Mouse (Mus musculus): ENCODE measurements around the gene Epha6. TPM values are rescaled to one million over a fixed set of nuclear protein-coding genes. Genes with fewer than 3 reads are reported as not detected.

Epha6 gene
- polyA plus RNA-seq, 1 experiment from 2014 or later: 2.2 TPM

- no peaks in the 10 kb centered on the region for H3K27me3 ChIP-seq (ENCODE audit: control insufficient read depth, insufficient read depth, low read length)
- H3K9ac ChIP-seq (ENCODE audit: low read depth, low read length): no peak overlapping the region
- no peak overlapping the region for H3K4me3 ChIP-seq (ENCODE audit: low read depth, low read length)
- H3K4me2 ChIP-seq (replicated peaks; ENCODE audit: low read depth, low read length): no peak overlapping the region
- no peaks in the 10 kb centered on the region for H3K4me1 ChIP-seq (replicated peaks; ENCODE audit: control insufficient read depth, insufficient read depth, low read length)
- H3K27ac ChIP-seq (ENCODE audit: low read depth, low read length): no peak overlapping the region
- no peaks in the 10 kb centered on the region for H3K9me3 ChIP-seq (ENCODE audit: control insufficient read depth, low read length)
- 90% methylated on average over 3 of the region's 3 CpGs for WGBS
- no peak for ATAC-seq (ENCODE audit: low FRiP score)
- no peaks in the 10 kb centered on the region for H3K36me3 ChIP-seq (ENCODE audit: control insufficient read depth, insufficient read depth, low read length)
- no peak for DNase-seq (ENCODE audit: low spot score)
Observed at GRCm38 (mm10) chr16:60102210-60102609, 503.1 kb downstream of the Epha6 start.

- 83% methylated on average over 1 of the region's 1 CpGs for WGBS
Observed at GRCm38 (mm10) chr16:60095333-60095732, 510.0 kb downstream of the Epha6 start.

GRCm38 (mm10) chr16:60086976-60087375 is 518.4 kb downstream of the Epha6 start:
- Histone ChIP-seq H3K27ac (ENCODE audit: low read depth, low read length) (no peak overlapping the region), H3K9me3 (ENCODE audit: control insufficient read depth, low read length) (no peaks in the 10 kb centered on the region), H3K27me3 (ENCODE audit: control insufficient read depth, insufficient read depth, low read length) (no peaks in the 10 kb centered on the region), H3K4me1 (replicated peaks; ENCODE audit: control insufficient read depth, insufficient read depth, low read length) (no peaks in the 10 kb centered on the region), H3K4me3 (ENCODE audit: low read depth, low read length) (no peak overlapping the region), H3K9ac (ENCODE audit: low read depth, low read length) (no peak overlapping the region), H3K36me3 (ENCODE audit: control insufficient read depth, insufficient read depth, low read length) (no peaks in the 10 kb centered on the region), H3K4me2 (replicated peaks; ENCODE audit: low read depth, low read length) (no peak overlapping the region)
- DNase-seq (ENCODE audit: low spot score): no peak
- no peak for ATAC-seq (ENCODE audit: low FRiP score)
- 91% methylated on average over 3 of the region's 3 CpGs for WGBS

More at GRCm38 (mm10) chr16:60095333-60095732, 510.0 kb downstream of the Epha6 start:
- DNase-seq (ENCODE audit: low spot score) (no peak), ATAC-seq (ENCODE audit: low FRiP score) (no peak)
- Histone ChIP-seq H3K27me3 (ENCODE audit: control insufficient read depth, insufficient read depth, low read length) (no peaks in the 10 kb centered on the region), H3K9me3 (ENCODE audit: control insufficient read depth, low read length) (no peaks in the 10 kb centered on the region), H3K36me3 (ENCODE audit: control insufficient read depth, insufficient read depth, low read length) (no peaks in the 10 kb centered on the region), H3K4me3 (ENCODE audit: low read depth, low read length) (no peak overlapping the region), H3K4me1 (replicated peaks; ENCODE audit: control insufficient read depth, insufficient read depth, low read length) (no peaks in the 10 kb centered on the region), H3K27ac (ENCODE audit: low read depth, low read length) (no peak overlapping the region), H3K9ac (ENCODE audit: low read depth, low read length) (no peak overlapping the region), H3K4me2 (replicated peaks; ENCODE audit: low read depth, low read length) (no peak overlapping the region)

GRCm38 (mm10) chr16:60070457-60071112 is 534.7 kb downstream of the Epha6 start:
- ATAC-seq (ENCODE audit: low FRiP score) (no peak), DNase-seq (ENCODE audit: low spot score) (no peak)
- no peaks in the 10 kb centered on the region for H3K9me3 ChIP-seq (ENCODE audit: control insufficient read depth, low read length)
- H3K4me2 ChIP-seq (replicated peaks; ENCODE audit: low read depth, low read length): no peak overlapping the region
- 89% methylated on average over 10 of the region's 10 CpGs for WGBS
- no peaks in the 10 kb centered on the region for H3K27me3 ChIP-seq (ENCODE audit: control insufficient read depth, insufficient read depth, low read length)
- no peak overlapping the region for H3K9ac ChIP-seq (ENCODE audit: low read depth, low read length)
- H3K4me1 ChIP-seq (replicated peaks; ENCODE audit: control insufficient read depth, insufficient read depth, low read length): no peaks in the 10 kb centered on the region
- no peak overlapping the region for H3K4me3 ChIP-seq (ENCODE audit: low read depth, low read length)
- no peaks in the 10 kb centered on the region for H3K36me3 ChIP-seq (ENCODE audit: control insufficient read depth, insufficient read depth, low read length)
- no peak overlapping the region for H3K27ac ChIP-seq (ENCODE audit: low read depth, low read length)

GRCm38 (mm10) chr16:60043809-60044208 is 561.5 kb downstream of the Epha6 start:
- Histone ChIP-seq H3K27me3 (ENCODE audit: control insufficient read depth, insufficient read depth, low read length) (no peaks in the 10 kb centered on the region), H3K9me3 (ENCODE audit: control insufficient read depth, low read length) (no peaks in the 10 kb centered on the region), H3K9ac (ENCODE audit: low read depth, low read length) (no peak overlapping the region), H3K36me3 (ENCODE audit: control insufficient read depth, insufficient read depth, low read length) (no peaks in the 10 kb centered on the region), H3K4me3 (ENCODE audit: low read depth, low read length) (no peak overlapping the region), H3K4me2 (replicated peaks; ENCODE audit: low read depth, low read length) (no peak overlapping the region), H3K27ac (ENCODE audit: low read depth, low read length) (no peak overlapping the region), H3K4me1 (replicated peaks; ENCODE audit: control insufficient read depth, insufficient read depth, low read length) (no peaks in the 10 kb centered on the region)
- no peak for DNase-seq (ENCODE audit: low spot score)
- WGBS: 84% methylated on average over 1 of the region's 1 CpGs
- ATAC-seq (ENCODE audit: low FRiP score): no peak

GRCm38 (mm10) chr16:60028381-60028780 is 577.0 kb downstream of the Epha6 start:
- WGBS: 70% methylated on average over 1 of the region's 1 CpGs
- no peaks in the 10 kb centered on the region for H3K9me3 ChIP-seq (ENCODE audit: control insufficient read depth, low read length)
- H3K4me3 ChIP-seq (ENCODE audit: low read depth, low read length): no peak overlapping the region
- H3K36me3 ChIP-seq (ENCODE audit: control insufficient read depth, insufficient read depth, low read length): no peaks in the 10 kb centered on the region
- no peaks in the 10 kb centered on the region for H3K27me3 ChIP-seq (ENCODE audit: control insufficient read depth, insufficient read depth, low read length)
- DNase-seq (ENCODE audit: low spot score) (no peak), ATAC-seq (ENCODE audit: low FRiP score) (no peak)
- H3K4me2 ChIP-seq (replicated peaks; ENCODE audit: low read depth, low read length): no peak overlapping the region
- no peak overlapping the region for H3K9ac ChIP-seq (ENCODE audit: low read depth, low read length)
- H3K4me1 ChIP-seq (replicated peaks; ENCODE audit: control insufficient read depth, insufficient read depth, low read length): no peaks in the 10 kb centered on the region
- H3K27ac ChIP-seq (ENCODE audit: low read depth, low read length): no peak overlapping the region

- Histone ChIP-seq H3K9ac (ENCODE audit: low read depth, low read length) (no peak overlapping the region), H3K27ac (ENCODE audit: low read depth, low read length) (no peak overlapping the region), H3K9me3 (ENCODE audit: control insufficient read depth, low read length) (no peaks in the 10 kb centered on the region), H3K4me3 (ENCODE audit: low read depth, low read length) (no peak overlapping the region), H3K36me3 (ENCODE audit: control insufficient read depth, insufficient read depth, low read length) (no peaks in the 10 kb centered on the region), H3K4me2 (replicated peaks; ENCODE audit: low read depth, low read length) (no peak overlapping the region), H3K4me1 (replicated peaks; ENCODE audit: control insufficient read depth, insufficient read depth, low read length) (no peaks in the 10 kb centered on the region), H3K27me3 (ENCODE audit: control insufficient read depth, insufficient read depth, low read length) (no peaks in the 10 kb centered on the region)
- DNase-seq (ENCODE audit: low spot score): no peak
- ATAC-seq (ENCODE audit: low FRiP score): 0 out of 2 replicates have a peak, but pooled peaks have one; percentile 33
- WGBS: 85% methylated on average over 2 of the region's 2 CpGs
Observed at GRCm38 (mm10) chr16:60006857-60007568, 598.3 kb downstream of the Epha6 start.

- Histone ChIP-seq H3K9ac (ENCODE audit: low read depth, low read length) (no peak overlapping the region), H3K4me3 (ENCODE audit: low read depth, low read length) (no peak overlapping the region), H3K4me2 (replicated peaks; ENCODE audit: low read depth, low read length) (no peak overlapping the region), H3K36me3 (ENCODE audit: control insufficient read depth, insufficient read depth, low read length) (no peaks in the 10 kb centered on the region), H3K9me3 (ENCODE audit: control insufficient read depth, low read length) (no peaks in the 10 kb centered on the region), H3K4me1 (replicated peaks; ENCODE audit: control insufficient read depth, insufficient read depth, low read length) (no peaks in the 10 kb centered on the region), H3K27me3 (ENCODE audit: control insufficient read depth, insufficient read depth, low read length) (no peaks in the 10 kb centered on the region), H3K27ac (ENCODE audit: low read depth, low read length) (no peak overlapping the region)
- ATAC-seq (ENCODE audit: low FRiP score) (no peak), DNase-seq (ENCODE audit: low spot score) (no peak)
- 75% methylated on average over 4 of the region's 4 CpGs for WGBS
Observed at GRCm38 (mm10) chr16:59969816-59970215, 635.5 kb downstream of the Epha6 start.

GRCm38 (mm10) chr16:59955731-59956130 is 649.6 kb downstream of the Epha6 start:
- ATAC-seq (ENCODE audit: low FRiP score) (no peak), DNase-seq (ENCODE audit: low spot score) (no peak)
- H3K36me3 ChIP-seq (ENCODE audit: control insufficient read depth, insufficient read depth, low read length): no peaks in the 10 kb centered on the region
- H3K4me2 ChIP-seq (replicated peaks; ENCODE audit: low read depth, low read length): no peak overlapping the region
- no peaks in the 10 kb centered on the region for H3K9me3 ChIP-seq (ENCODE audit: control insufficient read depth, low read length)
- WGBS: 91% methylated on average over 2 of the region's 2 CpGs
- no peak overlapping the region for H3K27ac ChIP-seq (ENCODE audit: low read depth, low read length)
- H3K27me3 ChIP-seq (ENCODE audit: control insufficient read depth, insufficient read depth, low read length): no peaks in the 10 kb centered on the region
- no peak overlapping the region for H3K9ac ChIP-seq (ENCODE audit: low read depth, low read length)
- no peaks in the 10 kb centered on the region for H3K4me1 ChIP-seq (replicated peaks; ENCODE audit: control insufficient read depth, insufficient read depth, low read length)
- no peak overlapping the region for H3K4me3 ChIP-seq (ENCODE audit: low read depth, low read length)
